Mouse (Mus musculus): ENCODE measurements around the gene Piezo1.

Piezo1 gene

GRCm38 (mm10) chr8:122497016-122497734, 54.0 kb downstream of the Piezo1 start:
- in situ Hi-C loops (cut with MboI): no loop called here

DNA sequence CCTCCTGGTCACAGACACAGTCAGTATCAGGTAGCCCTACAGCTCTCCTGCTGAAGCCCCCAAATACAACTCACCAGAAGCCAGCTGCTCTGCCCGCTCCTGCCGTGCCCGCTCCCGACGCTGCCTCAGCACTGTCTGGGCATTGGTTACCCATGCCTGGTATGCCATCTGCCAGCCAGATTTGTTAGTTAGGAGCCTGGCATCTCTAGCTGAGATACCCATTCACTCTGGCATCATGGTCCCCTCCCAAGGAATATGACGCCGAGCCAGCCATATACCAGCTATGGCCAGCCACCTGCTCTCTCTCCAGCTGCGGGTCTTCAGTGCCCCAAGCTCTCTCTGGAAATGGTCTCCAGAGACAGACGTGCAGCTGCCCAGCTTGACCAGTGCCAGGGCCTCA, 62.7 kb downstream of the Piezo1 start:
- in situ Hi-C loops (cut with MboI): no loop called here

- in situ Hi-C loops (cut with MboI): no loop called here
These were observed 66.3 kb downstream of the Piezo1 start for GRCm38 (mm10) chr8:122484831-122485230.

DNA sequence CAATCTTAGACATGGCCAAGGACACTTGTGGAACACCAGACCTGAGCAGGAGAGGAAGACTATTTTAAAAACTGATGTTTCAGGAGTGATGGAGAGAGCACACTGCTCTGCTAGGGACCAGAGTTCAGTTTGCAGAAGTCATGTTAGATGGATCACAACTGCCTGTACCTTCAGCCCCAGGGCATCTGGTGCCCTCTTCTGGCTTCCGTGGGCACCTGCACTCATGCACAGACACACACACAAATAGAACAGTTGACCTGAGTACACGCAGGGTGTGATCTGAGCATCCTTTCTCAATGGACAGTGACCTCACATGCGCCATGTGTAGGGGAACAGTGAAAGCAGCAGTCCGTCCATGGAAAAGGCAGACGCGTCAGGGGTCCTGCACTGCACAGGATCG, 67.3 kb downstream of the Piezo1 start:
- in situ Hi-C loops (cut with MboI): no loop called here

- in situ Hi-C loops (cut with MboI): no loop called here
These were observed 68.7 kb downstream of the Piezo1 start for GRCm38 (mm10) chr8:122482448-122482847.

DNA sequence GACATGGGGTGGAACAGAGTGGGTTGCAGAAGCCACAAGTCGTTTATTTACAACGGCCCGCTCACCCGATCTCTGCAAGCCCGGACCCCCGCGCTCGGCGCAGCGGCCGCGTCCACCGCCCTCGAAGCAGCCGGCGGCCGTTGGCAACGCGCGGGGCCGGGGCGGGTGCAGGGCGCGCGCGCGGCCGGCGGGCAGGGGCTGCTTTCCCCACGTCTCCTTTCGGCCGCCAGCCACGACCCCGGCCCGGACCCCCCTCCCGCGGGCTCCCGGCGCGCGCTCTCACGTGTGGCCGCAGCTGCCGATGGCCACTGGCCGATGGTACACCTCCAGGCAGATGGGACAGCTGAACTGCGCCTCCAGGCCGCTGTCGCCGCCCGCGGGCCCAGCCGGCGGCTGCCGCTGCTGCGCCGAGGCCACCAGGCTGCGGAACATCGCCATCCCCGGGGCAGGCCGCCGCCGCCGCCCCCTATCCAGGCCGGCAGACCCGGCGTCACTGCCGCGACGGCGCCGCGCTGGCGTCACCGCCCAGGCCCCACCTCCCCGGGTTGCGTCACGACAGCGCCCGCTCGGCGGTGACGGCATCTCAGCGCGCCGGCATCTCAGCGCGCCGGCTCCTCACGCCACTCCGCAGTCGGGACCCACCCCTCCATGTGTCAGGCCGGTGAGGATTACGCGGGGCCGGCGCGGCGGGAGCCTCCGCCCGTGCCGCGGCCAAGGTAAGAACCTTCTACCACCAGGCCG, 75.4 kb downstream of the Piezo1 start, which contains the start of the genes Rnf166 and Ctu2:
Rnf166 (minus strand) TSS at position 485 of the 741 bp plus-strand sequence.
Ctu2 (plus strand) TSS at position 564 of the 741 bp plus-strand sequence.
- in situ Hi-C loops (cut with MboI): no loop called here

DNA sequence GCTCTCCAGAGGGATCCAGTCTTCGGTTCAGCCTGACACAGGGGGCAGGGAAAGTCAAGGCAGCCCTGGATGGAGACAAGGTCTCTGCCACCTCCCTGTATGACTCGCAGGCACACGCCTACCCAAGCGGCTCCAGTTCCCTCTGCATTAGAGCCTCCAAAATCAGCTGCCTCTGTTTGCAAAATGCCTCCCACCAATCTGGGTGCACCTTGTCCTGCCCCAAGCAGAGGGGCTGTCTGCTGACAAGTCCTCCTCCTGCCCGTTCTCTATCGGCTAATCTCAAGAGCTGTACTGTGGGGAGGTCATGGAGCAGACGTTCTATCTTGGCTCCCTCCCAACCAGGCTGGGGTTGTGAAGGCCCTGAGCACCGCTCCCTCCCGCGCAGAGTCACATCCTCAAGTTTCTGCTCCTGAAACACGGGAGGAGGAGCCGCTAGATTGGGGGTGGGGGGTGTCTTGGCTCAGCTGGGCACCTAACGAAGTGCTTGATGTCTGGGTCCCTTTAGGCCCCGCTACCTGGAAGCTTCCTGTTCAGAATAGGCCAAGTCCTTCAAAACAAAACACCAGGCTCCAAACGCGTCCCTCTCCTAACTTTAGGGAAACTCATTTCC, 76.1 kb downstream of the Piezo1 start:
- in situ Hi-C loops (cut with MboI): no loop called here

GRCm38 (mm10) chr8:122473911-122474421, 77.2 kb downstream of the Piezo1 start:
- in situ Hi-C loops (cut with MboI): no loop called here

- in situ Hi-C loops (cut with MboI): no loop called here
These were observed 80.4 kb downstream of the Piezo1 start for GRCm38 (mm10) chr8:122470691-122471090.

DNA sequence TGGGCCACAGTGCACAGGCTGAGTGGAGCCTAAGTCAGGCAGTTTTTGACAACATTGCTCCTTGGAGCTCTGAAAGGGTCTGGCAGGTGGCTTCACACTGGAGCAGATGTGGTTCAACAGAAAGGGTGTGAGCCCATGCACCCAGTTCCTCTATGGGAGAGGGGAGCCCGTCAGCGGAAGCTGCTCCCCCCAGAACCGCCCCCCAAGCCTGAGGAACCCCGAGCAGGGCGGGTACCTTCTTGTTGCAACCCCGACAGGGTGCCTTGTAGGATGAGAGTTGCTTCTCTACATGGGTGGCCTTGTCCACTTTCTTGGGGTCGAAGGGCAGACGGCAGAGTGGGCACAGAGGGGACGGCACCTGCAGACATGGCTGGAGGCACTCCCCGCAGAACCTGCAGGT, 81.2 kb downstream of the Piezo1 start:
- in situ Hi-C loops (cut with MboI): no loop called here

GRCm38 (mm10) chr8:122469407-122469806, 81.7 kb downstream of the Piezo1 start:
- in situ Hi-C loops (cut with MboI): no loop called here

- in situ Hi-C loops (cut with MboI): no loop called here
These were observed 83.3 kb downstream of the Piezo1 start for GRCm38 (mm10) chr8:122467816-122468215.

DNA sequence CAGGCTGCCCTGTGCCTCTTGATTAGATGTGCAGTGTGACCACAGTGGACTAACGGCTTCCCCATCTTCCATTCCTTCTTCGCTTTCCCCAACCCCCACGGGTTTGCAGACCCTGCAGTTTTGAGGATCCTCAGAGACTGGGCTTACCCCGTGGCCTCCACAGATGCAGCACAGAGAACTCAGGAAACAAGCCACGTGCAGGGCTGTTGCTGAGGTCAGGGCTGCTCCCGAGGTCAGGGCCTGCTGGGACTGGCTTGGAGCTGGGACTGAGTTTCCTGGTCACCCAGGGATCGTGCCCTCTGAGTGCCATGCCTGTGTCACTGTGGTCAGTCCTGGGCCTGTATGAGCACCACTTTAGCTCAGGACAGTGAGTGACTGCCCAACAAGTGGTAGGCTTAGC, 86.1 kb downstream of the Piezo1 start:
- in situ Hi-C loops (cut with MboI): no loop called here

- in situ Hi-C loops (cut with MboI): no loop called here
These were observed 87.2 kb downstream of the Piezo1 start for GRCm38 (mm10) chr8:122463651-122464640.

GRCm38 (mm10) chr8:122462510-122462909, 88.6 kb downstream of the Piezo1 start:
- in situ Hi-C loops (cut with MboI): no loop called here

DNA sequence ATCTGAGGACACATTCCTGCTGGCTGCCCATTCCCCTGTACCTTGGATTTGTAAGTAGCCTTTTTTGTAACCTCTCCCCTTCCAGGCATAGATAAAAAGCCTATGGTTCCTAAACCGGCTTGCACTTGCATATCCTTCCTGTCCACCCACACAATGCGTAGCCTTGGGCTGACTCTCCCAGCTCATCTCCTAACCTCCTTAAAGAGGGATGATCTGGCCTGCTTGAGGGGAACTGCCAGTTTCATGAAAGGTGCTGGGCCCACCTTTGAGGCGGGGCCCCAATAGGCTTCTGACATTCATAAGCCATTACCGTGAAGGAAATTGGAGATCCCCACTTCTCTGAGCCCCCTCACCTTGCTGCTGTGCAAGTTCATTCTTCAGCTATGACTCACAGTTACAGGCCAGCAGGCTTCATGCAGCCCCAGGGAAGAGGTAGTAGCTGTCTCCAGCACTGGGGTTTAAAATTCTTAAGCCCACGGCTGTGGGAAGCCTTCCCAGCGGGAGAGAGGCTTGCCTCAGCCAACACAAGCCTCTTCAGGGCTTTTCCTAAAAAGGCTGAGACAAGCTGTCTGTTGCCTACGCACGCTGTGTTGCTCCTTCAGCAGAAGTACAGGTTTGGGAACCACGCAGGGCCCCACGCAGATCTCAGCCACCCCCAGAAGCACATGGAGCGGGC, 89.5 kb downstream of the Piezo1 start:
- in situ Hi-C loops (cut with MboI): no loop called here

DNA sequence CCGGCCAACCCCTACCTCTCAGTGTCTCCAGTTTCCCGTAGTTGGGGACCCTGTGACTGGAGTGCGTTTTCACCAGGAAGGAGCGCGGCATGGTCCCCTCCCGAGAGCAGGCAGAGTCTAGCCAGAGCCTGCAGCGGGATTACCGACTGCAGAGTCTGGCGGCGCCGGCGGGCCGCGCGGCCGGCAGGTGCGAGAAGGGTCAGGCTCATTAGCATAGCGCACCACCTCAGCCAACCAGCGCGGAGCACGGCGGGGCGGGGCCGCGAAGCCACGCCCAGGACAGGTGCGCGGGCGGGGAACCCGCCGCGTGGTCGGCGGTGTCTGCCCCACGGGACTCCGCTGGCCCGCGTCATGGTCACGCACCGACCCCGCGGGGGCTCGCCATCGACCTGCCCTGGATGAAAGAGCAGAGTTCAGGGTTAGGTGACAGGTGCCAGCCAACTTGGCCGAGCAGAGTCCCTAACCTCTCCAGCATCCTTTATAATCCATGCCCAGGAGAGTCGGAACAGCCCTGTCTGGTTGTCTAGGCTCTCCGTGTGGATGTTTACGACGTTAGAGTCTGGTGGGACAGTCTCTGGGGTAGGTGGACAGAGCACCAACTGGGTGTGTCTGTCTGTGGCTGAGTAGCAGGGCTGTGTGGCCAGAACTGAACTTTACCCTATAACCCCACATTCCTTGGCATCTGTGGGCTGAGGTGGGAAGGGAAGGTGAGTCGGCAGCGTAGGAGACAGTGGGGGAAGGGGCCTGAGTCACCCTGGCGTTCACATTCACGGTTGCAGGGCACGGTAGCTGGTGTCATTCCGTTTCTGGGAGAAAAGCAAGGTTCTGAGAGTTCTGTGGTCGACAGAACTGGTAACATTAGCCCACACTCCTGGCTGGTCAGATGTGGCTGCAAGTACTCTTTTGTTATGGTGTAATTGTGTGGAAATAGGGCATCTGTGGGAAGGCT, 90.3 kb downstream of the Piezo1 start, which contains the start of gene Snai3:
Snai3 (minus strand) TSS at position 210 of the 949 bp plus-strand sequence.
- in situ Hi-C loops (cut with MboI): no loop called here

- in situ Hi-C loops (cut with MboI): no loop called here
These were observed 91.1 kb downstream of the Piezo1 start for GRCm38 (mm10) chr8:122459990-122460389.

GRCm38 (mm10) chr8:122459218-122459900, 91.8 kb downstream of the Piezo1 start:
- in situ Hi-C loops (cut with MboI): no loop called here
